ENCODE assay signal across 9 mouse cellular contexts in the genomic region with DNA sequence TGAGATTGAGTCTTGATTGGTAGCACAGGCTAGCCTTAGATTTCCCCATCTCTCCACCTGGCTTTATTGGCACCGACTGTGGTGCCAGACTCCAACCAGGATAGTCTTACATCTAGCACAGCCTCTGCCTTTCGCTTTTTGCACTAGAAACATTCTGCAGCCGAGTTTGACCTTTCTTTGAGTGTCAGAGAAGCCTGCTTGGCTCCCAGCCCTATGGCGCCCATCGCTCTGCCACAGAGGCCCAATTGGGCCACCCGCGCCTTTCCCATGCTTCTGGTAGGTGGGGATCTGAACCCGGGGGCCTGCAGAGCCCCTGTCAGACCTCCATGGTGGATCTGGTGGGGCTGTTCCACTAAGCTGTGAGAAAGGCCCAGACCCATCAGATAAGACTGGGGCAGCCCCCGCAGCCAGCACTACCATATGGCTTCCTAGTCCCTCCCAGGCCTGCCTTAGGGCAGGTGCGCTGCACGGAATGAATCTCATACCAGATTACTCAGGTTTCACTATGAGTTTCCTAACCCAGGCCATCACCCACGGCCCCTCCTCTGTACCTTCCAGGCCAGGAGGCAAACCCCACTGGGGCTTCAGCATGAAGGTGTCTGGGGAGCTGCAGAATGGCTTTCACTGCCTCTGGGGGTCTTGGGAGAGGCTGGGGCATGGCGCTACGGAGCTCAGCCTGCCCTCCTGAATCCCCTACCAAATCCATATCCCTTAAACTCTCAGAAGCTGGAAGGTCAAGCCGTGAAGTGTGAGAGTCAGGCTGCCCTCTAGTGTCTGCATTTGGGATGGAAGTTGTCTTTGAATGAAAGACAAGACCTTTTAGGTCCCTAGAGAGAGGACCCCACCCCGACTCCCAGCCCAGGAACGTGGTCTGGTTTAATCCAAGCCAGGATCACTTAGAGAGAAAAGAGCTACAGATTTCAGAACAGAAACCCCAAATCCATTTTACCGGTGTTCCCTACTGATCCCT. TPM values are rescaled to one million over a fixed set of nuclear protein-coding genes. Genes with fewer than 3 reads are reported as not detected.
A peak's percentile ranks its signal among the peaks of the same experiment; 100 is the strongest.
DNase-seq lines count a peak whose midpoint lies in the region; ATAC-seq lines count a peak whose summit lies in the region.
"Had no signal": no experiment of that assay in that cellular context is flagged by ENCODE, and none has a peak within 500 bp of the region (broad histone marks: within the 10 kb centered on the region; RNA-seq: fewer than 3 reads in every experiment).

No protein-coding gene starts in this region.

- no peak overlapping the region for H3K9ac ChIP-seq in hindbrain, embryonic 14.5 days
- no peak overlapping the region for H3K9ac ChIP-seq in hindbrain, embryonic 12.5 days
- no peak overlapping the region for H3K9ac ChIP-seq in midbrain, embryonic 11.5 days (ENCODE audit: low read length)
- H3K9ac ChIP-seq: midbrain, embryonic 12.5 days had no signal

- WGBS in hindbrain, embryonic 14.5 days = 54% methylated on average over 18 of the region's 18 CpGs
- 51% methylated on average over 18 of the region's 18 CpGs for WGBS in hindbrain, embryonic 12.5 days
- WGBS in midbrain, embryonic 11.5 days = 52% methylated on average over 18 of the region's 18 CpGs

- no peaks in the 10 kb centered on the region for H3K36me3 ChIP-seq in hindbrain, embryonic 14.5 days (replicated peaks; ENCODE audit: control insufficient read depth, insufficient read depth)
- H3K36me3 ChIP-seq in hindbrain, embryonic 12.5 days = no peaks in the 10 kb centered on the region
- H3K36me3 ChIP-seq in midbrain, embryonic 11.5 days (ENCODE audit: control insufficient read depth, insufficient read depth, low read length) = no peaks in the 10 kb centered on the region
- H3K36me3 ChIP-seq: midbrain, embryonic 12.5 days had no signal

- no peak overlapping the region for H3K4me2 ChIP-seq in hindbrain, embryonic 14.5 days (replicated peaks)
- no peak overlapping the region for H3K4me2 ChIP-seq in hindbrain, embryonic 12.5 days (replicated peaks)
- no peak overlapping the region for H3K4me2 ChIP-seq in midbrain, embryonic 11.5 days
- H3K4me2 ChIP-seq: midbrain, embryonic 12.5 days had no signal

- no peak overlapping the region for H3K27ac ChIP-seq in hindbrain, embryonic 14.5 days
- H3K27ac ChIP-seq in hindbrain, embryonic 12.5 days = no peak overlapping the region
- no peak overlapping the region for H3K27ac ChIP-seq in midbrain, embryonic 11.5 days (ENCODE audit: low read depth, low read length)
- H3K27ac ChIP-seq: midbrain, embryonic 12.5 days had no signal

- ATAC-seq in hindbrain, embryonic 14.5 days (ENCODE audit: low FRiP score) = no peak
- no peak for ATAC-seq in hindbrain, embryonic 12.5 days (ENCODE audit: low FRiP score)
- ATAC-seq in midbrain, embryonic 11.5 days (ENCODE audit: low FRiP score) = 0 out of 2 replicates have a peak, but pooled peaks have one; percentile 24

- H3K4me3 ChIP-seq in hindbrain, embryonic 14.5 days (replicated peaks; ENCODE audit: low read length) = no peak overlapping the region
- H3K4me3 ChIP-seq in hindbrain, embryonic 12.5 days = no peak overlapping the region
- H3K4me3 ChIP-seq in midbrain, embryonic 11.5 days (ENCODE audit: low read depth, low read length) = no peak overlapping the region
- H3K4me3 ChIP-seq: midbrain, embryonic 12.5 days had no signal

- H3K27me3 ChIP-seq in hindbrain, embryonic 14.5 days (ENCODE audit: control insufficient read depth, insufficient read depth, low read length) = 0 out of 2 replicates have a peak, but pooled peaks cover 2% of the 10 kb centered on the region
- peaks cover 16% of the 10 kb centered on the region; the same call in 1 of the 2 replicates for H3K27me3 ChIP-seq in hindbrain, embryonic 12.5 days
- no peaks in the 10 kb centered on the region for H3K27me3 ChIP-seq in midbrain, embryonic 11.5 days (ENCODE audit: control insufficient read depth, insufficient read depth, low read length)

- H3K9me3 ChIP-seq in hindbrain, embryonic 14.5 days (ENCODE audit: control insufficient read depth, low read length) = no peaks in the 10 kb centered on the region
- no peaks in the 10 kb centered on the region for H3K9me3 ChIP-seq in hindbrain, embryonic 12.5 days (replicated peaks)
- no peaks in the 10 kb centered on the region for H3K9me3 ChIP-seq in midbrain, embryonic 11.5 days (ENCODE audit: control insufficient read depth, low read length)
- H3K9me3 ChIP-seq: midbrain, embryonic 12.5 days had no signal

- peak; percentile 61 for DNase-seq in hindbrain, embryonic 14.5 days (ENCODE audit: low spot score)
- DNase-seq in CD4-positive, CD25-positive, alpha-beta regulatory T cell, adult 2 months (ENCODE audit: low read depth, low spot score) = peak; percentile 55
- DNase-seq in R1 (ENCODE audit: low read depth, low spot score) = peak; percentile 84
- peak; percentile 53 for DNase-seq in forelimb bud, embryonic 11.5 days (ENCODE audit: low read depth, low spot score)
- DNase-seq in midbrain, embryonic 11.5 days (ENCODE audit: low spot score, missing footprints) = peak; percentile 94
- DNase-seq in urinary bladder, postnatal 36 days (ENCODE audit: low spot score in 2 of 2) = no peak
- DNase-seq in layer of hippocampus, adult 9-11 months = no peak

- H3K4me1 ChIP-seq in hindbrain, embryonic 14.5 days (replicated peaks; ENCODE audit: control insufficient read depth, insufficient read depth, low read length) = no peaks in the 10 kb centered on the region
- peaks cover 7% of the 10 kb centered on the region for H3K4me1 ChIP-seq in hindbrain, embryonic 12.5 days
- H3K4me1 ChIP-seq in midbrain, embryonic 11.5 days (ENCODE audit: control insufficient read depth, insufficient read depth, low read length) = no peaks in the 10 kb centered on the region

RNA-seq across cellular contexts. Expression of a gene that starts 9.5 kb away (rescaled TPM):
- polyA plus RNA-seq in hindbrain, embryonic 14.5 days (2014; fragmentation: Nextera tagmentation; extraction: Ambion mirVana) = 18.7 and 21.2 TPM in 2 replicates
- polyA plus RNA-seq in hindbrain, embryonic 12.5 days (2016; fragmentation: Nextera tagmentation; extraction: Ambion mirVana) = 1.9 and 2.1 TPM in 2 replicates
- polyA plus RNA-seq in midbrain, embryonic 11.5 days (2014; fragmentation: Nextera tagmentation; extraction: Ambion mirVana) = 0.31 and 0.66 TPM in 2 replicates

RNA-seq across cellular contexts. Expression of a gene that starts 38.6 kb away (rescaled TPM):
- polyA plus RNA-seq in hindbrain, embryonic 14.5 days (2014; fragmentation: Nextera tagmentation; extraction: Ambion mirVana) = 25.1 and 27.3 TPM in 2 replicates
- 17.9 and 19.3 TPM in 2 replicates for polyA plus RNA-seq in hindbrain, embryonic 12.5 days (2016; fragmentation: Nextera tagmentation; extraction: Ambion mirVana)
- polyA plus RNA-seq in midbrain, embryonic 11.5 days (2014; fragmentation: Nextera tagmentation; extraction: Ambion mirVana) = 15.2 and 17.3 TPM in 2 replicates

RNA-seq across cellular contexts. Expression of a gene that starts 57.6 kb away (rescaled TPM):
- polyA plus RNA-seq in hindbrain, embryonic 14.5 days (2014; fragmentation: Nextera tagmentation; extraction: Ambion mirVana) = 0.82 and 1.0 TPM in 2 replicates
- 0.96 and 1.6 TPM in 2 replicates for polyA plus RNA-seq in hindbrain, embryonic 12.5 days (2016; fragmentation: Nextera tagmentation; extraction: Ambion mirVana)
- polyA plus RNA-seq in midbrain, embryonic 11.5 days (2014; fragmentation: Nextera tagmentation; extraction: Ambion mirVana) = 0.37 and 0.60 TPM in 2 replicates

Comparison
In these comparisons a context has a peak if more than half of its experiments do, and no peak if none do; other contexts are left out.
1. DNase-seq: peak in hindbrain, embryonic 14.5 days (single experiment), CD4-positive, CD25-positive, alpha-beta regulatory T cell, adult 2 months (single experiment), R1 (single experiment), forelimb bud, embryonic 11.5 days (single experiment) and midbrain, embryonic 11.5 days (single experiment); none in urinary bladder, postnatal 36 days (0 of 2) and layer of hippocampus, adult 9-11 months (single experiment).